In the genomic region with DNA sequence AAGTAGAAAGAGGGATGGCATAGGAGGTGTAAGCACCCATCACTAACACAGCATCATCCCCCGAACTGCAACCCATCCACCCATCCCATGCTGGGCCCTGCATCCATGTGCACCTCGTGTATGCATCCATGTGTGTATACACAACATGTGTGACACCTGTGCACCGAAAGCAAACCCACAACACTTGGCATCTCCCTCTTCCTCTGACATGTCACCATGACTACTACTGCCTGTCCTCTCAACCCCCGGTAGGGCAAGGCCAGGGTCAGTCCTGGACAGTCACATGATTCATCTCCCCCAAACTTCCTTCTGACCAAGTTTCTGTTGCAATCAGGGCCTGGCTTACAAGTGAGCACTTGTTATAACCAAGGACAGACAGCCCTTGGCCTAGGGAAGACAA, we compare ENCODE assay signal across 23 mouse cellular contexts. TPM values are rescaled to one million over a fixed set of nuclear protein-coding genes. Genes with fewer than 3 reads are reported as not detected.
DNase-seq lines count a peak whose midpoint lies in the region; ATAC-seq lines count a peak whose summit lies in the region.
"Had no signal": no experiment of that assay in that cellular context is flagged by ENCODE, and none has a peak within 500 bp of the region (broad histone marks: within the 10 kb centered on the region; RNA-seq: fewer than 3 reads in every experiment).

No protein-coding gene starts in this region.

- no peaks in the 10 kb centered on the region for H3K4me1 ChIP-seq in intestine, embryonic 14.5 days (replicated peaks; ENCODE audit: control insufficient read depth, insufficient read depth, low read length)
- no peaks in the 10 kb centered on the region for H3K4me1 ChIP-seq in intestine, embryonic 15.5 days (replicated peaks)
- H3K4me1 ChIP-seq: embryonic facial prominence, embryonic 12.5 days; kidney, embryonic 15.5 days; stomach, embryonic 15.5 days had no signal

- no peaks in the 10 kb centered on the region for H3K36me3 ChIP-seq in intestine, embryonic 14.5 days (ENCODE audit: control insufficient read depth, insufficient read depth, low read length)
- no peaks in the 10 kb centered on the region for H3K36me3 ChIP-seq in intestine, embryonic 15.5 days
- H3K36me3 ChIP-seq: embryonic facial prominence, embryonic 12.5 days; heart, embryonic 12.5 days; kidney, embryonic 15.5 days; limb, embryonic 12.5 days; stomach, embryonic 15.5 days had no signal

- no peak overlapping the region for H3K4me3 ChIP-seq in intestine, embryonic 14.5 days (ENCODE audit: low read depth, low read length)
- H3K4me3 ChIP-seq in intestine, embryonic 15.5 days (replicated peaks): no peak overlapping the region
- H3K4me3 ChIP-seq: embryonic facial prominence, embryonic 12.5 days; heart, embryonic 12.5 days; kidney, embryonic 15.5 days; limb, embryonic 12.5 days; stomach, embryonic 15.5 days had no signal

- ATAC-seq in intestine, embryonic 14.5 days (replicated peaks; ENCODE audit: low FRiP score, low TSS enrichment, low read depth): no peak
- ATAC-seq in intestine, embryonic 15.5 days: no peak
- ATAC-seq: CD4-positive, CD25-positive, alpha-beta regulatory T cell, adult 4 months; forebrain, embryonic 16.5 days had no signal

- no peak overlapping the region for H3K9ac ChIP-seq in intestine, embryonic 14.5 days (ENCODE audit: low read length)
- no peak overlapping the region for H3K9ac ChIP-seq in intestine, embryonic 15.5 days
- H3K9ac ChIP-seq: embryonic facial prominence, embryonic 12.5 days; heart, embryonic 12.5 days; hindbrain, embryonic 14.5 days; kidney, embryonic 15.5 days; limb, embryonic 12.5 days; stomach, embryonic 15.5 days had no signal

- 82% methylated on average over 4 of the region's 4 CpGs for WGBS in intestine, embryonic 14.5 days
- WGBS in intestine, embryonic 15.5 days: 80% methylated on average over 4 of the region's 4 CpGs

- DNase-seq in adrenal gland, adult 8-10 months: peak; percentile 79
- DNase-seq in adrenal gland, postnatal 4 days (ENCODE audit: low spot score in 2 of 2): no peak
- peak; percentile 46 for DNase-seq in intestine, embryonic 14.5 days (ENCODE audit: low spot score)
- peak; percentile 14 to 55 for DNase-seq in urinary bladder, postnatal 4 days (ENCODE audit: low spot score in 2 of 2)
- DNase-seq in urinary bladder, adult 18-20 months (ENCODE audit: low spot score in 2 of 2): no peak
- DNase-seq in thymus, postnatal 4 days: no peak
- DNase-seq: cerebellum, adult 9-10 months; embryo, embryonic 11 days; kidney, adult 18-20 months; lung, postnatal 4 days; midbrain, embryonic 14.5 days; thymus, adult 18-20 months; thymus, postnatal 25 days had no signal

- no peak overlapping the region for H3K27ac ChIP-seq in intestine, embryonic 14.5 days (ENCODE audit: low read depth)
- H3K27ac ChIP-seq in intestine, embryonic 15.5 days: no peak overlapping the region
- H3K27ac ChIP-seq: embryonic facial prominence, embryonic 12.5 days; hindbrain, embryonic 14.5 days; kidney, embryonic 15.5 days; limb, embryonic 12.5 days; stomach, embryonic 15.5 days had no signal

- no peak overlapping the region for H3K4me2 ChIP-seq in intestine, embryonic 14.5 days (ENCODE audit: low read length)
- H3K4me2 ChIP-seq in intestine, embryonic 15.5 days (replicated peaks): no peak overlapping the region
- H3K4me2 ChIP-seq: embryonic facial prominence, embryonic 12.5 days; heart, embryonic 12.5 days; hindbrain, embryonic 14.5 days; kidney, embryonic 15.5 days; limb, embryonic 12.5 days; stomach, embryonic 15.5 days had no signal

- H3K9me3 ChIP-seq in intestine, embryonic 14.5 days (ENCODE audit: control insufficient read depth, low read length): no peaks in the 10 kb centered on the region
- no peaks in the 10 kb centered on the region for H3K9me3 ChIP-seq in intestine, embryonic 15.5 days
- H3K9me3 ChIP-seq: embryonic facial prominence, embryonic 12.5 days; heart, embryonic 12.5 days; kidney, embryonic 15.5 days; limb, embryonic 12.5 days; stomach, embryonic 15.5 days had no signal

- H3K27me3 ChIP-seq in intestine, embryonic 14.5 days (replicated peaks; ENCODE audit: control insufficient read depth, insufficient read depth, low read length): no peaks in the 10 kb centered on the region
- no peaks in the 10 kb centered on the region for H3K27me3 ChIP-seq in intestine, embryonic 15.5 days (replicated peaks)
- H3K27me3 ChIP-seq: embryonic facial prominence, embryonic 12.5 days; kidney, embryonic 15.5 days; stomach, embryonic 15.5 days had no signal

RNA-seq across cellular contexts. Expression of a gene that starts 42.8 kb away (rescaled TPM):
- 1 to 10 TPM in 1 of 4 experiments, under 1 TPM in 3; 0.65 to 1.1 (median 0.84) TPM for total RNA-seq in adrenal gland, adult 8-10 months (2022)
- total RNA-seq in adrenal gland, postnatal 4 days (2021): 1 to 10 TPM in 1 of 2 experiments, under 1 TPM in 1; 0.62 to 6.8 TPM
- polyA plus RNA-seq in intestine, embryonic 14.5 days (2014; fragmentation: Nextera tagmentation; extraction: Ambion mirVana): 55.7 and 60.8 TPM in 2 replicates
- polyA plus RNA-seq in intestine, embryonic 15.5 days (2015; fragmentation: Nextera tagmentation; extraction: Ambion mirVana): 73.9 and 82.5 TPM in 2 replicates
- total RNA-seq: gastrocnemius, adult 8-10 months had no signal

RNA-seq across cellular contexts. Expression of a gene that starts 58.4 kb away (rescaled TPM):
- 10 to 100 TPM; 44.8 to 62.2 (median 51.1) TPM for total RNA-seq in adrenal gland, adult 8-10 months (2022)
- 10 to 100 TPM; 60.5 to 60.8 TPM for total RNA-seq in adrenal gland, postnatal 4 days (2021)
- 8.5 and 10.2 TPM in 2 replicates for polyA plus RNA-seq in intestine, embryonic 14.5 days (2014; fragmentation: Nextera tagmentation; extraction: Ambion mirVana)
- 7.6 and 7.9 TPM in 2 replicates for polyA plus RNA-seq in intestine, embryonic 15.5 days (2015; fragmentation: Nextera tagmentation; extraction: Ambion mirVana)

Comparison
In these comparisons a context has a peak if more than half of its experiments do, and no peak if none do; other contexts are left out.
1. DNase-seq: peak in adrenal gland, adult 8-10 months (single experiment), intestine, embryonic 14.5 days (single experiment) and urinary bladder, postnatal 4 days (2 of 2); none in adrenal gland, postnatal 4 days (0 of 2), urinary bladder, adult 18-20 months (0 of 2) and thymus, postnatal 4 days (single experiment).